Mouse (Mus musculus) kidney, postnatal 4 days (tissue): ENCODE data around the gene Nprl2.

Source experiments
- DNase-seq, 2 experiments: peaks; one replicate each; pipeline ENCODE4 v3.0.0; 2021; ENCODE audit warnings: mixed read lengths in 2 of 2

Nprl2 gene

GRCm38 (mm10) chr9:107541474-107542351 lies at the start of gene Nprl2, which contains the start of gene Cyb561d2:
Gene Nprl2, plus strand, starts transcription at chr9:107542226.
Gene Cyb561d2, minus strand, starts transcription at chr9:107542193.
- DNase-seq = peak; percentile 95 to 97

DNA sequence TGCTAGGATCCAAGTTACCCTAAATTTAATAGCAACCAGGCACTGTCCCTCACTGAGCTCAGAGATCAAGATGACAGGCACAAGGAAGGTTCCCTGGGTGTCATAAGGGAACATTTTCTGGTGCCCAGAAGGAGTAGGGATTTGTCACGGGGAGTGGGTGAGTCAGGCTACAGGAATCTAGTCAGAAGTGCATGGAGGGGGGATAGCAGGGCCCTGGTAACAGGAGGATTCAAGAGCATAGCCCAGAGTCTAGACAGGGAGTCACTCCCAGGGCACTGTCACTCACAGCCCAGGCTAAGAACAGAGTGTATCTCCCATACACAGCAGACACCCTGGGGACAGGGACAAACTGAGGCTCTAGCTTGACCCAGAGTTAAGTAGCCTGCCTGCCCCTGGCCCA lies 48.5 kb upstream of the Nprl2 start:
- DNase-seq = no peak

DNA sequence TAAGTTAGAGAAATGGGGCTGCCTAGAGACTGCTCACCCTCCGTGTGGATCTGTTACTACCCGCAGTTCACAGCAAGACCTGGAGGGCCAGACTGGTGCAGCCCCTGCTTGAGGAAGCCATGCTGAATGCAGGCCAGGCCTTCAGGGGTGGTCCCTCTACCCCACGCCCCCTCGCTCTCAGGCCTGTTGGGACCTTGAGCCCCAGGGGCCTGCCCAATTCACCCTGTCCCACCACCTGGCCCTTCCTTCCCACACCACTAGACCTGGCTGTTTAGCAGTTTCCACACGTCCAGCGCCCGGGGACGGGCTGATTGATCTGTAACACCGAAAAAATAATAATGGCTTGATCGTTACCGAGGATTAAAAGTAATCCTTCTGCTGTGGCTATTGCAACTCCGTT lies 47.8 kb upstream of the Nprl2 start:
- no peak for DNase-seq

GRCm38 (mm10) chr9:107496359-107496758 lies 45.7 kb upstream of the Nprl2 start:
- no peak for DNase-seq

GRCm38 (mm10) chr9:107500708-107501286 lies 41.2 kb upstream of the Nprl2 start:
- no peak for DNase-seq

- DNase-seq = no peak
Measured at GRCm38 (mm10) chr9:107502131-107502846, 39.7 kb upstream of the Nprl2 start.

DNA sequence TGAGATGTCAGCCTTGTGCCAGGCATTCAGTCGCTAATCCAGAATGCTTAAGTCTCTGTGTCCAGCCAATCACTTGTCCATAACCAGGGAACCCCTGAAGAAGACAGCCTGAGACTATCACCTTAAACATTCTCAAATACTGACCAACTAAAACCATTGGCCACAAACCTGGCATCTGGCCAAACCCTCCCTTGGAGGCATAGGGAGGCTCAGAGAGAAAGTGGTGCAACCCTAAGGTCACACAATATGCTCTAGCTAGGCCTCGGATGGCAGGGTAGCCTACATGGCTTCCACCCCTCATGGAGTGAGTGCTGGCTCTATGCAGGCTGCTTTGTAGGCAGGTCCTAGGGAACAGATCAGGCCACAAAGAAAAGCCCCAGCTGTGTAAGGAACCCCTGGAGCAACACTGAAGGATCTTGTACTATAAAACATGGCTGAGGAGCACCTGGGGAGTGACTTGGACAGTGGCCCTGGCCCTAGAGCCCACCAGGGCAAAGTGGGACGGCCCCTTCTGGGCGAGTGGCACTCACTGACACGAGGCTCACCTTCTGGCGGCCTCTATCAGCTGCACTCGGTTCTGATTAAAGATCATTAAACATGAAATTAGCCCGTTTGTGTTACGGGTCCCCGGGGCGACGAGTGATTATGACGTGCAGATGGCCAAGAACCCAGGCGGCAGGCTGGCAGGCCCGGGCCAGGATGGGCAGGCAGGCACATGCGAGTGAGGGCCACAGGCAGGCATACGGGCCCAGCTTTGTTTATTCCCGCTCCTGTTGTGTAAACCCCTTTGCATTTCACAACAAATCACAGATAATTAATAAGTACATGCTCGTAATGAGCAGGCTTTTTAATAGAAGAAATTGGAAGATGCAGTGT lies 37.1 kb upstream of the Nprl2 start:
- peak in 1 of 2 experiments; percentile 47 for DNase-seq

DNA sequence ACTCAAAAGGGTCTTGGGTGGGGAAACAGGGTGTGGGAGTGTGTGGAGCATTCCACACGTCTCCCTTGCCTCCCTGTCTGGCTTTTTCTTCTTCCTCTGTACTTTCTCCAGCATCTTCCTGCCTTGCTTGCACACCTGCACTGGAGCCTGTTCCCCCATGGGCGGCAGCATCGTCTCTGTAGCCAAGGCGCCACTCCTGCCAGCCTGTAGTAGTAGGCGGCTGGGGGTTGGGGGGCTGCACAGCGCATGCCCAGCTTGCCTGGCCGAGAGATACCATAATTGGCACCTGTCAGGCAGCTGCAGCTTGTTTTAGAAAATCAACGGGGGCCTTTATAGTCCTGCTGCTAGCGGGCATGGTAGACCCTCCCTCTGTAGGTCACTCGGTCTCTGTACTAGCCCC lies 33.8 kb upstream of the Nprl2 start:
- DNase-seq = peak in 1 of 2 experiments; percentile 48

DNA sequence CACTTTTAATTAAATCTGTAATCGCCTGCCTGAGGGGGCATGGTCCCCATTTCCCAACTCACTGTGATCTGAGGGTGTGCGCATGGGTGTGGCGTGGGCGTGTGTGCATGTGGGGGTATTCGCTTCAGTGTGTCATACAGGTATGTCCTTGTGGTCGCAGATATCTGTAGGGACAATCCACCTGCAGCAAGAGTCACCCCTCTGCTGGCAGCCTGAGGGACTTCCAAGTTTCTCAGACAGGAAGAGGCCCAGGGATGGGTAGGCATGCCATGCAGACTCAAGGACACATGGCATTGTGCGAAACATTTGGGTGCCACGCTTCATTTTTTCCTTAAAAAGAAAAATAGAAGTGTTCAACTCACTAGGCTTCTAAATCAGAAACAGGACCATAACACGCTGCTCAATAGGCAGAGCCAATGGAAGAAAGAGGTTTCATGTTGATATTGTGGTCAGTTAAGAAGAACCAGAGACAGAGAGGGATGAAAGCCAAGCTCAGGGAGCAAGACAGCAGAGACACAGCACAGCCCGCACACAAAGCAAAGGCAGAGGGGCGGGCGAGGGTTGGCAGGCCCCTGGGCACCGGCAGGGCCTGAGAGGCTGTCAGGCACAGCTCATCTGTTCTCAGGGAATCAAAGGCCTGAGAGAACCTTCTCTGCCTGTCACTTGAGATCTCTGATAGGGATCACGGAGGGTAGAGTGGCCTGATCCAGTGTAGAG lies 31.5 kb upstream of the Nprl2 start:
- no peak for DNase-seq

- DNase-seq = peak; percentile 46 to 66
Measured at GRCm38 (mm10) chr9:107511436-107511835, 30.6 kb upstream of the Nprl2 start.

DNA sequence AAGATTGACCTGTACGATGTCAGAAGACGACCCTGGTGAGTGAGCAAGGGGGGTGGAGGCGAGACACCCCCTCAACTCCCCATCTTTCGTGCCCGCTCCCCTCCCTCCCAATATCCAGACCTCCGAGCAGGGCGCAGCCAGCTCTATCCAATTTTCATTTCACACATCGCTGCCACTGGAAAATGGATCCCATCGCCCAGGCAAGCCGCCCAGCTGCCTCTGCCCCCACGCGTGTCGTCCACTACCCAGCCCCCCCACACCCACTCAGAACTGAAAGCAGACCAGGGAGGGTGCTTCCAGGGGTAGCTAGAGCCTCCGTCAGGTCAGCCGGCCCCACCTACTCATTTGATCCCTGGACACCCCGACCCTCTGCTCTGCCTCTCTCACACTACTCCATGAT lies 29.7 kb upstream of the Nprl2 start:
- peak in 1 of 2 experiments; percentile 45 for DNase-seq

- peak; percentile 93 for DNase-seq
Measured at GRCm38 (mm10) chr9:107514303-107514955, 27.6 kb upstream of the Nprl2 start.

- DNase-seq = no peak
Measured at GRCm38 (mm10) chr9:107520331-107520730, 21.7 kb upstream of the Nprl2 start.

DNA sequence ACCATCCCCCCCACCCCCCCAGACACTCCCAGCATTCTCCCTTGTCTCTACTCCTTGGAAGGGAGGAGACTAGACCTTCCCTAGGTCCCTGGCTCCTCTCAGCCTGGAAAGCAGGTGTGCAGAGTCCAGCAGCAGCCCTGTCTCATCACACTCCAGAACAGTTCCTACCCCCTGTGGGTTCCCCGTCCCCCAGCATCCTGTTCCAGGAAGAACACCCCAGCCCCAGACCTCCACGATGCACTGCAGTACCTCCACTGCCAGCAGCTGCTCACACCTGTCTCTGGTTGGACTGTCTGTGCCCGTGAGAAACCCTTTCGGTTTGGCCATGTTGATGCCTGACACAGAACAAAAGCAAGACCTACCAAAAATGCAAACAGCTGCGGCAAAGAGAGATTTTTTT lies 20.8 kb upstream of the Nprl2 start:
- DNase-seq = no peak

GRCm38 (mm10) chr9:107521711-107522399 lies 20.2 kb upstream of the Nprl2 start:
- peak in 1 of 2 experiments; percentile 44 for DNase-seq

DNA sequence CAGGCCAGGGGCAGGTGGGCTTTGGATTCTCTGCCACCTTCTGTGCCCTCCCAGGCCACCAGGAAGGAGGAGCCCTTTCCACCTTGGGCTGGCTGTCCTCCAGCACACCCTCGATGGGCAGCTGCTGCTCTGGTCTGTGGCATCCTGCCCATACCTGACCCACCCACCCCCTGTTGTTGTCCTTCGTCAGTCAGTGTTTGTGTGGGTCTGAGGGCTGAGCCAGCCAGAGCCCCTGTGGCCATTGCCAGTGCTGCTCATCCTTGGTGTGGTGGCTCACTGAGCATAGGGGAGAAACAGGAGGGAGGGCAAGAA lies 19.7 kb upstream of the Nprl2 start:
- DNase-seq = no peak

GRCm38 (mm10) chr9:107526198-107527026 lies 15.6 kb upstream of the Nprl2 start:
- DNase-seq = peak; percentile 94

DNA sequence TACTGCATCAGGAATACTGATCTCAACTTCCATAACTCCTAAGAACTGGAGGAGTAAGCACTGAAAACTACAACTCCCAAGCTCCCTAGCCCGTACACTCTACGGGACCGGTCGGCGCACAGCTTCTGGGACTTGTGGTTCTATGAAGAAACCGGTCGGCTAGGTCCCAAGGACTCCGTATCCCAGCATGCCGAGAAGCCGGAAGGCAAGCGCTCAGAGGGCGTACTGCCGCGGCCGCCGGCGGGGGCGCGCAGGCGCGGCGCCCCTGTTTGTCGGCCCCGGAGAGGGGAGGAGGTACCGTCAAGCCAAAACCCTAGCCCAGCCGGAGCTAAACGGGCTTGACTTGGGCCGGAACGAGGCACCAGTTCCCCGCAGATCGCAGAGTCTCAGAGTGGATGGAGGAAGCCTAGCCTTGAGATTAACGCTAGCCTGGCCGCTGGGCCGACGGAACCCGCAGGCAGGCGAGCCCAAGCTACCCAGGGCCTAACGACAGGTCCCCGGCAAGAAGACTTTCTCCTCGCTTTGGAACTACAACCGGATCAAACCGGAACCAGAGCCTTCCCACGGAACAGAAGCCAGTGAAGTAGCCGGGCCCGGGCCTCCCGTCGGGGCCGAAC lies 8.1 kb upstream of the Nprl2 start, which contains the start of gene Tmem115:
Gene Tmem115 (plus strand): TSS at position 155 of the 617 bp plus-strand sequence.
- peak; percentile 89 to 95 for DNase-seq
